Mouse (Mus musculus): ENCODE measurements around the gene Mcu.

DNA sequence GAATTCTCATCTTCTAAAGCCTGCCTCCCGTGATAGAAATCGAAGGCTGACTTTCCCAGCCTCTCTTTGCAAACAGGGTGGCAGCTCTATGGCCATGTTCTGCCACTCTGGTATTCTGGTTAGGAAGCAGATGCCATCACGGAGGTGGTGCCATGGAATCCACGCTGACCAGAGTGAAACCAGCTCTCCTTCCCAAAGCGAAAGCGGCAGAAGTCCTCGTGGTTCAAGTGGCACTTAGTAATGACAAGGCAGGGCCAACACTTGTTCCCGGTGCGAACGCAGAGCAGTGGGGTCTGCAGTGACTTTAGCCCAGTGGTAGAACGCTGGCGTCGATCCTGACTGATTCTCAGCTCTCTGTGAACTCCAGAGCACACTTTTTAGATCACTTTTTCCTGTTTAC is 26.6 kb downstream of the Mcu start:
- TF ChIP-seq CTCF (IDR thresholded peaks at IDR 0.05; ENCODE audit: borderline replicate concordance, insufficient read depth, low read length): no peak
- TF ChIP-seq POLR2A (IDR thresholded peaks at IDR 0.05; ENCODE audit: low read depth, low read length): no peak
